Mouse (Mus musculus) layer of hippocampus, adult 18-20 months (tissue): ENCODE data around the gene Cstad. TPM values are rescaled to one million over a fixed set of nuclear protein-coding genes. Genes with fewer than 3 reads are reported as not detected.

Experiments
- DNase-seq, 2 experiments: peaks; one replicate each; pipeline ENCODE4 v3.0.0; 2022; ENCODE audit warnings: low spot score in 2 of 2
- total RNA-seq, 2 experiments: library from RNA; stranded (reverse); gene quantifications; 2 replicates each; pipeline ENCODE4 v1.2.3; 2021

Cstad gene
- total RNA-seq, 2 experiments from 2014 or later = 4.5 to 5.3 TPM

- DNase-seq = peak in 1 of 2 experiments; percentile 61
Measured at GRCm38 (mm10) chr2:30657674-30658479, 63.0 kb downstream of the Cstad start.

GRCm38 (mm10) chr2:30658480-30658843, 63.6 kb downstream of the Cstad start:
- peak; percentile 99 to 100 for DNase-seq

Other genes with a start within 250 kb of the Cstad start
- 100 to 1,000 TPM; 274 to 286 TPM for gene Sh3glb2, start 235.7 kb upstream of the Cstad start, total RNA-seq
- gene Miga2, start 230.8 kb upstream of the Cstad start, total RNA-seq = 100 to 1,000 TPM; 105 to 111 TPM
- 10 to 100 TPM; 21.9 to 26.3 TPM for gene Dolpp1, start 202.8 kb upstream of the Cstad start, total RNA-seq
- gene Crat, start 179.2 kb upstream of the Cstad start, total RNA-seq = 10 to 100 TPM; 45.9 to 55.6 TPM
- 100 to 1,000 TPM; 170 to 176 TPM for gene Ptpa, start 179.0 kb upstream of the Cstad start, total RNA-seq
- 10 to 100 TPM; 15.2 to 18.0 TPM for gene Ier5l, start 120.8 kb upstream of the Cstad start, total RNA-seq
- gene 1700001O22Rik, start 208.6 kb downstream of the Cstad start, total RNA-seq = 1 to 10 TPM; 4.9 to 5.2 TPM
- 10 to 100 TPM; 32.1 to 32.5 TPM for gene Ntmt1, start 212.8 kb downstream of the Cstad start, total RNA-seq
- gene Asb6, start 235.3 kb downstream of the Cstad start, total RNA-seq = 10 to 100 TPM; 40.2 to 43.3 TPM
- 1 to 10 TPM in 1 of 2 experiments, under 1 TPM in 1; 0.94 to 1.9 TPM for gene Prrx2, start 239.9 kb downstream of the Cstad start, total RNA-seq